Comparison of ENCODE assay signal across 21 mouse cellular contexts in genomic region chr15:38427966-38428365, GRCm38 (mm10).
DNase-seq lines count a peak whose midpoint lies in the region; ATAC-seq and TF ChIP-seq lines count a peak whose summit lies in the region.
"Had no signal": no experiment of that assay in that cellular context is flagged by ENCODE, and none has a peak within 500 bp of the region (broad histone marks: within the 10 kb centered on the region; RNA-seq: fewer than 3 reads in every experiment).

No protein-coding gene starts in this region.

- no peak for TF ChIP-seq CTCF in forebrain, postnatal 0 days (IDR thresholded peaks at IDR 0.05; ENCODE audit: low read depth)

- H3K27me3 ChIP-seq in forebrain, embryonic 11.5 days (ENCODE audit: control insufficient read depth, insufficient read depth, low read length) = no peaks in the 10 kb centered on the region
- no peaks in the 10 kb centered on the region for H3K27me3 ChIP-seq in forebrain, postnatal 0 days (ENCODE audit: insufficient read depth, low read length)
- no peaks in the 10 kb centered on the region for H3K27me3 ChIP-seq in heart, embryonic 10.5 days (ENCODE audit: insufficient read depth, poor library complexity, severe bottlenecking)
- H3K27me3 ChIP-seq in liver, embryonic 11.5 days (replicated peaks; ENCODE audit: control insufficient read depth, insufficient read depth, low read length) = no peaks in the 10 kb centered on the region
- H3K27me3 ChIP-seq in embryonic facial prominence, embryonic 10.5 days (replicated peaks; ENCODE audit: low read depth, poor library complexity, severe bottlenecking) = no peaks in the 10 kb centered on the region
- no peaks in the 10 kb centered on the region for H3K27me3 ChIP-seq in hindbrain, embryonic 16.5 days (replicated peaks; ENCODE audit: control insufficient read depth, insufficient read depth, low read length)
- H3K27me3 ChIP-seq: embryonic facial prominence, embryonic 12.5 days; forebrain, embryonic 13.5 days; forebrain, embryonic 15.5 days had no signal

- no peaks in the 10 kb centered on the region for H3K4me1 ChIP-seq in forebrain, embryonic 11.5 days (replicated peaks; ENCODE audit: control insufficient read depth, insufficient read depth, low read length)
- no peaks in the 10 kb centered on the region for H3K4me1 ChIP-seq in forebrain, postnatal 0 days (ENCODE audit: insufficient read depth)
- no peaks in the 10 kb centered on the region for H3K4me1 ChIP-seq in heart, embryonic 10.5 days
- H3K4me1 ChIP-seq in liver, embryonic 11.5 days (replicated peaks; ENCODE audit: control insufficient read depth, insufficient read depth, low read length) = no peaks in the 10 kb centered on the region
- no peaks in the 10 kb centered on the region for H3K4me1 ChIP-seq in embryonic facial prominence, embryonic 10.5 days
- H3K4me1 ChIP-seq in hindbrain, embryonic 16.5 days (ENCODE audit: control insufficient read depth, insufficient read depth, low read depth, low read length) = no peaks in the 10 kb centered on the region
- H3K4me1 ChIP-seq: embryonic facial prominence, embryonic 12.5 days; forebrain, embryonic 13.5 days; forebrain, embryonic 15.5 days had no signal

- H3K4me3 ChIP-seq in forebrain, embryonic 11.5 days (ENCODE audit: low read depth, low read length) = no peak overlapping the region
- no peak overlapping the region for H3K4me3 ChIP-seq in forebrain, postnatal 0 days (ENCODE audit: low read depth, low read length)
- H3K4me3 ChIP-seq in heart, embryonic 10.5 days = no peak overlapping the region
- no peak overlapping the region for H3K4me3 ChIP-seq in liver, embryonic 11.5 days (ENCODE audit: low read depth, low read length)
- no peak overlapping the region for H3K4me3 ChIP-seq in embryonic facial prominence, embryonic 10.5 days
- H3K4me3 ChIP-seq in hindbrain, embryonic 16.5 days (ENCODE audit: low read length) = no peak overlapping the region
- H3K4me3 ChIP-seq: embryonic facial prominence, embryonic 12.5 days; forebrain, embryonic 13.5 days; forebrain, embryonic 15.5 days had no signal

- no peak overlapping the region for H3K4me2 ChIP-seq in forebrain, embryonic 11.5 days (ENCODE audit: low read depth, low read length, severe bottlenecking)
- no peak overlapping the region for H3K4me2 ChIP-seq in forebrain, postnatal 0 days (ENCODE audit: low read depth)
- H3K4me2 ChIP-seq in liver, embryonic 11.5 days = no peak overlapping the region
- H3K4me2 ChIP-seq in hindbrain, embryonic 16.5 days (ENCODE audit: low read length) = no peak overlapping the region
- H3K4me2 ChIP-seq: embryonic facial prominence, embryonic 12.5 days; forebrain, embryonic 13.5 days; forebrain, embryonic 15.5 days had no signal

- no peaks in the 10 kb centered on the region for H3K36me3 ChIP-seq in forebrain, embryonic 11.5 days (ENCODE audit: control insufficient read depth, insufficient read depth, low read length)
- no peaks in the 10 kb centered on the region for H3K36me3 ChIP-seq in forebrain, postnatal 0 days (ENCODE audit: insufficient read depth)
- no peaks in the 10 kb centered on the region for H3K36me3 ChIP-seq in heart, embryonic 10.5 days
- no peaks in the 10 kb centered on the region for H3K36me3 ChIP-seq in liver, embryonic 11.5 days (ENCODE audit: control insufficient read depth, insufficient read depth, low read length)
- H3K36me3 ChIP-seq in embryonic facial prominence, embryonic 10.5 days (replicated peaks) = no peaks in the 10 kb centered on the region
- no peaks in the 10 kb centered on the region for H3K36me3 ChIP-seq in hindbrain, embryonic 16.5 days (ENCODE audit: control insufficient read depth, insufficient read depth, low read length)
- H3K36me3 ChIP-seq: embryonic facial prominence, embryonic 12.5 days; forebrain, embryonic 15.5 days had no signal

- WGBS in forebrain, embryonic 11.5 days = 53% methylated on average over 1 of the region's 1 CpGs
- WGBS in forebrain, postnatal 0 days = 60% methylated on average over 1 of the region's 1 CpGs
- WGBS in heart, embryonic 10.5 days = 50% methylated on average over 1 of the region's 1 CpGs
- WGBS in liver, embryonic 11.5 days = 38% methylated on average over 1 of the region's 1 CpGs
- 57% methylated on average over 1 of the region's 1 CpGs for WGBS in embryonic facial prominence, embryonic 10.5 days
- WGBS in hindbrain, embryonic 16.5 days = 31% methylated on average over 1 of the region's 1 CpGs

- H3K27ac ChIP-seq in forebrain, embryonic 11.5 days (ENCODE audit: low read depth, low read length) = no peak overlapping the region
- no peak overlapping the region for H3K27ac ChIP-seq in forebrain, postnatal 0 days (ENCODE audit: low read depth, low read length)
- no peak overlapping the region for H3K27ac ChIP-seq in heart, embryonic 10.5 days
- H3K27ac ChIP-seq in liver, embryonic 11.5 days (ENCODE audit: low read depth, low read length) = no peak overlapping the region
- no peak overlapping the region for H3K27ac ChIP-seq in embryonic facial prominence, embryonic 10.5 days (replicated peaks)
- H3K27ac ChIP-seq in hindbrain, embryonic 16.5 days (ENCODE audit: low read depth, low read length) = no peak overlapping the region
- H3K27ac ChIP-seq: embryonic facial prominence, embryonic 12.5 days; forebrain, embryonic 13.5 days; forebrain, embryonic 15.5 days had no signal

- ATAC-seq in forebrain, embryonic 11.5 days (replicated peaks; ENCODE audit: low FRiP score) = no peak
- ATAC-seq in forebrain, postnatal 0 days = no peak
- ATAC-seq in liver, embryonic 11.5 days (replicated peaks; ENCODE audit: low FRiP score) = no peak
- ATAC-seq in hindbrain, embryonic 16.5 days = no peak
- ATAC-seq: forebrain, embryonic 13.5 days; forebrain, embryonic 15.5 days had no signal

- H3K9ac ChIP-seq in forebrain, embryonic 11.5 days (ENCODE audit: low read length) = no peak overlapping the region
- no peak overlapping the region for H3K9ac ChIP-seq in forebrain, postnatal 0 days
- no peak overlapping the region for H3K9ac ChIP-seq in liver, embryonic 11.5 days (ENCODE audit: low read depth, low read length)
- H3K9ac ChIP-seq in hindbrain, embryonic 16.5 days (ENCODE audit: low read depth, low read length) = no peak overlapping the region
- H3K9ac ChIP-seq: embryonic facial prominence, embryonic 12.5 days; forebrain, embryonic 13.5 days; forebrain, embryonic 15.5 days had no signal

- H3K9me3 ChIP-seq in forebrain, embryonic 11.5 days (ENCODE audit: control insufficient read depth, low read length) = no peaks in the 10 kb centered on the region
- H3K9me3 ChIP-seq in forebrain, postnatal 0 days (ENCODE audit: low read length) = no peaks in the 10 kb centered on the region
- no peaks in the 10 kb centered on the region for H3K9me3 ChIP-seq in heart, embryonic 10.5 days
- no peaks in the 10 kb centered on the region for H3K9me3 ChIP-seq in liver, embryonic 11.5 days (ENCODE audit: control insufficient read depth, low read length)
- H3K9me3 ChIP-seq in embryonic facial prominence, embryonic 10.5 days = no peaks in the 10 kb centered on the region
- no peaks in the 10 kb centered on the region for H3K9me3 ChIP-seq in hindbrain, embryonic 16.5 days (ENCODE audit: control insufficient read depth, low read length)
- H3K9me3 ChIP-seq: embryonic facial prominence, embryonic 12.5 days; forebrain, embryonic 13.5 days; forebrain, embryonic 15.5 days had no signal

- DNase-seq in forebrain, embryonic 11.5 days (ENCODE audit: low spot score) = peak; percentile 34
- DNase-seq in forebrain, postnatal 0 days = no peak
- DNase-seq in heart, embryonic 10.5 days (ENCODE audit: low spot score) = peak; percentile 65
- DNase-seq in heart, postnatal 4 days = no peak
- peak; percentile 22 for DNase-seq in liver, embryonic 11.5 days (ENCODE audit: low spot score)
- no peak for DNase-seq in liver
- peak; percentile 4 for DNase-seq in embryonic facial prominence, embryonic 10.5 days (ENCODE audit: low spot score)
- DNase-seq: adrenal gland, adult 2 months; adrenal gland, postnatal 10 days; adrenal gland, postnatal 25 days; cerebellum, adult 11 months; cerebellum, adult 18-20 months; cerebellum, adult 8-10 months; cerebellum, adult 9-11 months; cerebellum, postnatal 14 days; cerebellum, postnatal 36 days; embryo, embryonic 11 days had no signal

Comparison
In these comparisons a context has a peak if more than half of its experiments do, and no peak if none do; other contexts are left out.
1. DNase-seq: peak in forebrain, embryonic 11.5 days (single experiment), heart, embryonic 10.5 days (single experiment), liver, embryonic 11.5 days (single experiment) and embryonic facial prominence, embryonic 10.5 days (single experiment); none in forebrain, postnatal 0 days (single experiment), heart, postnatal 4 days (single experiment) and liver (single experiment).